Mouse (Mus musculus): ENCODE data around the gene Arhgef12. TPM values are rescaled to one million over a fixed set of nuclear protein-coding genes. Genes with fewer than 3 reads are reported as not detected.
"Not testable (repeated sequence)": the region's sequence is repeated elsewhere in the genome, so short reads cannot be mapped to it uniquely, and the experiment has no call there.

The Arhgef12 gene
- polyA plus RNA-seq, 1 experiment = 2.4 TPM

GRCm38 (mm10) chr9:43000070-43000469 is 107.0 kb downstream of the Arhgef12 start:
- Histone ChIP-seq H3K9me3 (no peaks in the 10 kb centered on the region), H3K36me3 (replicated peaks; ENCODE audit: low read length) (peaks cover 86% of the 10 kb centered on the region), H3K4me3 (replicated peaks) (no peak overlapping the region), H3K27me3 (replicated peaks) (no peaks in the 10 kb centered on the region), H3K4me1 (no peaks in the 10 kb centered on the region)
- TF ChIP-seq GATA1 (IDR thresholded peaks at IDR 0.05; ENCODE audit: borderline replicate concordance, low read length) (no peak), FLI1 (IDR thresholded peaks at IDR 0.05; ENCODE audit: low read length) (no peak)

- Histone ChIP-seq H3K4me3 (replicated peaks) (no peak overlapping the region), H3K4me1 (no peaks in the 10 kb centered on the region), H3K27me3 (replicated peaks) (no peaks in the 10 kb centered on the region), H3K36me3 (replicated peaks; ENCODE audit: low read length) (peaks cover 83% of the 10 kb centered on the region), H3K9me3 (no peaks in the 10 kb centered on the region)
- TF ChIP-seq FLI1 (IDR thresholded peaks at IDR 0.05; ENCODE audit: low read length) (no peak), GATA1 (IDR thresholded peaks at IDR 0.05; ENCODE audit: borderline replicate concordance, low read length) (no peak)
These were observed 109.5 kb downstream of the Arhgef12 start for GRCm38 (mm10) chr9:42997526-42997925.

- H3K36me3 ChIP-seq (replicated peaks; ENCODE audit: low read length) = peaks cover 83% of the 10 kb centered on the region
- no peaks in the 10 kb centered on the region for H3K4me1 ChIP-seq
- TF ChIP-seq GATA1 (IDR thresholded peaks at IDR 0.05; ENCODE audit: borderline replicate concordance, low read length) (no peak), FLI1 (IDR thresholded peaks at IDR 0.05; ENCODE audit: low read length) (no peak)
- no peaks in the 10 kb centered on the region for H3K9me3 ChIP-seq
- peak overlapping the region; percentile 76 for H3K4me3 ChIP-seq (replicated peaks)
- no peaks in the 10 kb centered on the region for H3K27me3 ChIP-seq (replicated peaks)
These were observed 111.7 kb downstream of the Arhgef12 start for GRCm38 (mm10) chr9:42995298-42995697.

DNA sequence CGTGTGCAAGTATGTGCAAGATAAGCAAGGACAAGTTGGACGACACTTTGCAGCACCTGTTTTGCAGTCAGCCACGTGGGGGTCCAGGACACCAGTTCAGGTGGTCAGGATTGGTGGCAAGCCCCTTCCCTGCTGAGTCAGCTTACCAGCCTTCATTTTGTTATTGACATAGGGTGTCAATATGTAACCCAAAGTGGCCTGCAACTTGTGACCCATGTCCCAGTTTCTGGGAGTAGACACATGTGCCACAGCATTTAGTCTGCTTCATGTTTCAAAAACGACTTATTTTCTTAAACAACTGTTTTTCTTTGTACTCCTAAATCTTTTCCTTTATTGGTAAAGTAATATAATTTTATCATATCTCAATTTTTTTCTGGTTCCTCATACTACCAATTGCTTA is 112.3 kb downstream of the Arhgef12 start:
- H3K27me3 ChIP-seq (replicated peaks) = no peaks in the 10 kb centered on the region
- no peak for TF ChIP-seq GATA1 (IDR thresholded peaks at IDR 0.05; ENCODE audit: borderline replicate concordance, low read length)
- no peak for TF ChIP-seq FLI1 (IDR thresholded peaks at IDR 0.05; ENCODE audit: low read length)
- peaks cover 85% of the 10 kb centered on the region for H3K36me3 ChIP-seq (replicated peaks; ENCODE audit: low read length)
- no peaks in the 10 kb centered on the region for H3K4me1 ChIP-seq
- no peak overlapping the region for H3K4me3 ChIP-seq (replicated peaks)
- H3K9me3 ChIP-seq = no peaks in the 10 kb centered on the region

DNA sequence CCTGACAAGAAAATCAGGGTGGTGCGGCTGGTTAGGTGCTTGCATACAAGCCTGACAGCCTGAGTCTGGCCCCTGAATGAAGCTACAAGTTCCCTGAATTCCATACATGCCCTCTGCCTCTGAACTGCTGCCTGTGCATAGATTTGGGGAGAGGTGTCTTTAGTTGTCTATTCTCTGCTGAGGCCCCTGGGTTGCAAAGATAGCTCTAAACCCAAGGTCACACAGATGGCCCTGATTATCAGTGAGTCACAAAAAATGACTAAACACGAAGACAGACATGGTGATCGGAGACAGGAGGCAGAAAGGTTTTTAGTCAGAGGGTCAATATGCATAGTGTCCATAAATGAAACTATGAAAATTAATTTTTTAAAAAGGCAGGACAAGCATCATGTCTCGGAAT is 113.4 kb downstream of the Arhgef12 start:
- Histone ChIP-seq H3K4me3 (replicated peaks) (no peak overlapping the region), H3K27me3 (replicated peaks) (no peaks in the 10 kb centered on the region), H3K9me3 (no peaks in the 10 kb centered on the region), H3K4me1 (no peaks in the 10 kb centered on the region), H3K36me3 (replicated peaks; ENCODE audit: low read length) (peaks cover 82% of the 10 kb centered on the region)
- TF ChIP-seq FLI1 (IDR thresholded peaks at IDR 0.05; ENCODE audit: low read length) = no peak
- TF ChIP-seq GATA1 (IDR thresholded peaks at IDR 0.05; ENCODE audit: borderline replicate concordance, low read length) = no peak

- Histone ChIP-seq H3K4me1 (no peaks in the 10 kb centered on the region), H3K4me3 (replicated peaks) (no peak overlapping the region), H3K9me3 (no peaks in the 10 kb centered on the region), H3K27me3 (replicated peaks) (no peaks in the 10 kb centered on the region), H3K36me3 (replicated peaks; ENCODE audit: low read length) (peaks cover 75% of the 10 kb centered on the region)
- no peak for TF ChIP-seq FLI1 (IDR thresholded peaks at IDR 0.05; ENCODE audit: low read length)
- TF ChIP-seq GATA1 (IDR thresholded peaks at IDR 0.05; ENCODE audit: borderline replicate concordance, low read length) = no peak
These were observed 119.1 kb downstream of the Arhgef12 start for GRCm38 (mm10) chr9:42987988-42988387.

DNA sequence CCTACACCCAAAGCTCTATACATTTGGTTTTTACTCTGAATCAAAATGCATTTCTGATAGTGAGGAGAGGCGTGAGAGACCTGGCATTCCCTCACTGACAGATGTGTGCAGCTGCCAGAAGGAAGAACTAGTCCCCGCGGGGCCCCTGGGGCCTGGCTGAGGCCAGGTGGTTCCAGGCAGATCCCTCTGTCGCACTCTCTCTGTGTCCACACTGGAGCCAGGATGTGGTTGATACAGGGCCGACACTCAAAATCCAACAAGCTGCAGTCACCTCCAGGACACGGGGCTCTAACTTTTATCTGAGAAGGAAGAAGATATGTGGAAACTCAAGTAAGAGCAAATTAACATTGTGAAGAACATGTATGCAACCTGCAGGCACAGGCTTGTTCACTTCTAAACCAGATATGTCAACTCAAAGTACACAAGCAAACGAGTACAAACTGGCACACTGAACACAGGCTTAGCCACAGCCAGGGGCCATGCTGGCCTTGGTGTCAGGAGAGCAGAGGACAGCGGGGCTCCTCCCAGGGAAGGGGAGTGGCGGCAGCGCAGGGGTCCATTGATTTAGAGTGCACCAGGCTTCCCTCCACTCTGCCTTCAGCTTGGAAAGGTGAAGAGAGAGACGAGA is 138.0 kb downstream of the Arhgef12 start:
- Histone ChIP-seq H3K4me1 (no peaks in the 10 kb centered on the region), H3K27me3 (replicated peaks) (peaks cover 1% of the 10 kb centered on the region), H3K9me3 (no peaks in the 10 kb centered on the region), H3K4me3 (replicated peaks) (no peak overlapping the region), H3K36me3 (replicated peaks; ENCODE audit: low read length) (peaks cover 72% of the 10 kb centered on the region)
- TF ChIP-seq FLI1 (IDR thresholded peaks at IDR 0.05; ENCODE audit: low read length) (no peak), GATA1 (IDR thresholded peaks at IDR 0.05; ENCODE audit: borderline replicate concordance, low read length) (no peak)

DNA sequence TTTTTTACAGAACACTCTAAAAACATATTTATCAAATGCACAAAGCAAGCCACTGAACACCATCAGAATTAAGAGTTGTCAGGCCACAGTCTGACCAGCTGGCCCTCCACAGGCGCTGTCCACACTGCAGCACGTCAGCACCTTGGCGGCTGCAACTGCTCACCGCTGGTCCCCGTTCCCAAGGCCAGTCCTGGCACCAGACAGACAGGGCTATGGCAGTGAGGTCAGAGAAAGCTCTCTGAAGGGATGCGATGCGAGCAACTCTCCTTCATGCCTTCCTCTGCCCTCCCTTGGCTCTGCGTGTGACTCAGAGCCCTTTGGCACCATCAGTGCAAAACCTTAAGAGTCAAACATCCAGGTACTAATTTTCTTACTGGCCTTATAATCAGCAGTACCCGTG is 139.3 kb downstream of the Arhgef12 start:
- TF ChIP-seq FLI1 (IDR thresholded peaks at IDR 0.05; ENCODE audit: low read length) (no peak), GATA1 (IDR thresholded peaks at IDR 0.05; ENCODE audit: borderline replicate concordance, low read length) (no peak)
- Histone ChIP-seq H3K27me3 (replicated peaks) (peaks cover 1% of the 10 kb centered on the region), H3K36me3 (replicated peaks; ENCODE audit: low read length) (peaks cover 62% of the 10 kb centered on the region), H3K9me3 (no peaks in the 10 kb centered on the region), H3K4me1 (peaks cover 6% of the 10 kb centered on the region), H3K4me3 (replicated peaks) (no peak overlapping the region)

GRCm38 (mm10) chr9:42964809-42965208 is 142.2 kb downstream of the Arhgef12 start:
- H3K9me3 ChIP-seq; H3K4me3 ChIP-seq (replicated peaks); H3K27me3 ChIP-seq (replicated peaks); H3K4me1 ChIP-seq: not testable (repeated sequence)
- peaks cover 33% of the 10 kb centered on the region for H3K36me3 ChIP-seq (replicated peaks; ENCODE audit: low read length)

DNA sequence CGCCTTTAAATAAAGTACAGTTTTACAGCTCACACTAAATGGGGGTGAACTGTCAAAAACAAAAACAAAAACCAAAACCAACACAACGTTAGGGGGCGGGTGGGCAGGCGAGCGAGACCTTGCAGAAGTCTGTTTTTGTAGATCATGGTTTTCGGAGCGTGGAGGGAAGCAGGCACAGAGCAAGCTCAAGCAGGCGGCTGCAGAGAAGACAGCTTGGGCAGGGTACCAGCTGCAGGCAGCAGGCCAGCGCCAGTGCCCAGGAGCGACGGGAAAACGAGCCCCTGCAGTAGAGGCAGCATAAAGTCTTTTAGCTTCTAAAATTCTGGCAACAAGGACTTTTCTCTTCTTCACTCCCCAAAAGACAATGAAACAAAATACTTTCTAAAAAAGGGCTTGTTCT is 142.7 kb downstream of the Arhgef12 start:
- Histone ChIP-seq H3K9me3 (no peaks in the 10 kb centered on the region), H3K27me3 (replicated peaks) (peaks cover 7% of the 10 kb centered on the region), H3K4me3 (replicated peaks) (no peak overlapping the region), H3K36me3 (replicated peaks; ENCODE audit: low read length) (peaks cover 29% of the 10 kb centered on the region), H3K4me1 (peaks cover 8% of the 10 kb centered on the region)
- TF ChIP-seq GATA1 (IDR thresholded peaks at IDR 0.05; ENCODE audit: borderline replicate concordance, low read length) (no peak), FLI1 (IDR thresholded peaks at IDR 0.05; ENCODE audit: low read length) (no peak)

- peaks cover 12% of the 10 kb centered on the region for H3K36me3 ChIP-seq (replicated peaks; ENCODE audit: low read length)
- peaks cover 10% of the 10 kb centered on the region for H3K27me3 ChIP-seq (replicated peaks)
- no peaks in the 10 kb centered on the region for H3K9me3 ChIP-seq
- H3K4me1 ChIP-seq = peaks cover 8% of the 10 kb centered on the region
- TF ChIP-seq FLI1 (IDR thresholded peaks at IDR 0.05; ENCODE audit: low read length) (no peak), GATA1 (IDR thresholded peaks at IDR 0.05; ENCODE audit: borderline replicate concordance, low read length) (no peak)
- H3K4me3 ChIP-seq (replicated peaks) = no peak overlapping the region
These were observed 144.5 kb downstream of the Arhgef12 start for GRCm38 (mm10) chr9:42962506-42962905.

Data from megakaryocyte, embryonic 14.5 days (primary cell).